Mouse (Mus musculus) ES-E14 (cell line): ENCODE data around the gene Tns1.

ENCODE experiments used
- HCFC1 ChIP-seq: IDR thresholded peaks from 2 replicates; pipeline ENCODE4 v1.6.1; 2012; ENCODE audit warnings: low read length, inconsistent platforms, borderline replicate concordance; ENCODE audit not compliant: insufficient read depth
- MAFK ChIP-seq: IDR thresholded peaks from 2 replicates; pipeline ENCODE4 v1.6.1; 2014; ENCODE audit warnings: mild to moderate bottlenecking, low read depth, low read length, inconsistent platforms; ENCODE audit not compliant: insufficient read depth
- ZNF384 ChIP-seq: IDR thresholded peaks from 2 replicates; pipeline ENCODE4 v1.6.1; 2012; ENCODE audit warnings: low read depth, low read length, inconsistent platforms

GRCm38 (mm10) chr1:74030285-74030684 is 94.0 kb downstream of the Tns1 start:
- TF ChIP-seq MAFK = no peak
- TF ChIP-seq ZNF384 = no peak
- no peak for TF ChIP-seq HCFC1
